Mouse (Mus musculus) gastrocnemius, postnatal 36 days (tissue): ENCODE measurements at regions not wholly inside any gene's neighbourhood (a gene's known extent, or its start where the extent isn't known, plus 50 kb on each side); places are given as distances from the start of the nearest gene placed in this dataset.

Experiments used
- DNase-seq, 2 experiments: peaks; one replicate each; pipeline ENCODE4 v3.0.0; 2022
- intact Hi-C: fragments of 180-260 bp; cut with DNase I; formaldehyde crosslinking; loops from one replicate; pipeline ENCODE4 v1.15.1; 2025

- intact Hi-C loops: no loop called here
- DNase-seq: no peak
These were observed 80.1 kb upstream of the Foxq1 start for GRCm38 (mm10) chr13:31475845-31476244.

GRCm38 (mm10) chr13:31477171-31477867 is 78.6 kb upstream of the Foxq1 start:
- intact Hi-C loops: no loop called here
- DNase-seq: no peak

GRCm38 (mm10) chr13:31481105-31481844 is 74.7 kb upstream of the Foxq1 start:
- intact Hi-C loops: no loop called here
- no peak for DNase-seq

- intact Hi-C loops: no loop called here
These were observed 69.6 kb upstream of the Foxq1 start for GRCm38 (mm10) chr13:31486373-31486772.

GRCm38 (mm10) chr13:31488186-31488585 is 67.7 kb upstream of the Foxq1 start:
- intact Hi-C loops: no loop called here
- DNase-seq: no peak

More at GRCm38 (mm10) chr13:31486373-31486772, 69.6 kb upstream of the Foxq1 start:
- no peak for DNase-seq

GRCm38 (mm10) chr13:31503191-31503590 is 52.7 kb upstream of the Foxq1 start:
- DNase-seq: no peak
- intact Hi-C loops: no loop called here

GRCm38 (mm10) chr13:31503832-31504231 is 52.1 kb upstream of the Foxq1 start:
- intact Hi-C loops: no loop called here
- DNase-seq: no peak

- no peak for DNase-seq
- intact Hi-C loops: no loop called here
These were observed 51.6 kb upstream of the Foxq1 start for GRCm38 (mm10) chr13:31504316-31504715.

- intact Hi-C loops: no loop called here
- DNase-seq: no peak
These were observed 50.5 kb upstream of the Foxq1 start for GRCm38 (mm10) chr13:31505386-31505785.
